Mouse (Mus musculus): Measurements from ENCODE around the gene Actr1a.

Gene Actr1a

GRCm38 (mm10) chr19:46348761-46349458, 46.6 kb downstream of the Actr1a start:
- peak; percentile 90 for DNase-seq

DNA sequence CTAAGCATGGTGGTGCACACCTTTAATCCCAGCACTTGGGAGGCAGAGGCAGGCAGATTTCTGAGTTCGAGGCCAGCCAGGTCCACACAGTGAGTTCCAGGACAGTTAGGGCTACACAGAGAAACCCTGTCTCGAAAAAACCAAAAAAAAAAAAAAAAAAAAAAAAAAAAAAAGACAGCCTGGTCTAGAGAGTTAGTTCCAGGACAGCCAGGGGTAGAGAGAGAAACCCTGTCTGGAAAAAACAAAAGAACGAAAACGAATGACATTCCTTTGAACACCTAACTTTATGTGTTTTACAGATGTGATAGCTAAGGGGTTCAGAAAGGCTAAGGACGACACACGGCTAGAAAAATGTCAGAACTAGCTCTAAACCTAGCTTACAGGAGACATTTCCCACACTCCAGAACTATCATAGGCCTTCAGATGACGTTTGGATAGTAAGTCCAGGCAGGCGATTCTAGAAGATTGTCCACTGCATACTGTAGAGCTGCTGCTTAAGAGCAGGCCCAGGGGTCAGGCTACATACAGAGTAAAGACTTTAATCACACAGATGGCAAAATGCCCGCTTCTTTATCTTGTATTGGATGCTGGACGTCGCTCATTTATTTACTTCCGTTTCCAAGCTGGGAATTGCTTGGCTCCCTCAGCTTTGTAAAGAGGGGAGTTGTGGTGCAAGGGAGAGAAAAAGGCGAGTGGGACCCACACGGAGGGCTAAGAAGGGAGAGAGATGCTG, 47.4 kb downstream of the Actr1a start:
- DNase-seq = no peak

DNA sequence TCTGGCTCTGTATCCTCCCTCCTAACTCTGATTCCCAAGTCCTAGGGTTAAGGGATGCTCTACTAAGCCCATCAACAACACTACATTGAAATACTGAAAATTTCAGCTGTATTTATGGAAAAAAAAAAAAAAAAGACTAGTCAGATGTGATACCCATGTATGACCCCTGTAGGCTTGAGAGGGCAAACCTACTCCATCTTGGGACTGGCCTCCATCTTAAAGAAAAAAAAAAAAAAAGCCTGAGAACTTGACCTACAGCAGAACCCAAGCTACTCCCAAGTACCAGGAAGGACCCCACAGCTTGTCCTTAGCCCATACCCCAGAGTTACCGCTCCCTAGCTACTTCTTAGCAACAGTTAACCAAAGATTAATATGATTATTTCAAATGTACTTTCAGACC, 48.4 kb downstream of the Actr1a start:
- no peak for DNase-seq

- DNase-seq = no peak
These were observed 50.7 kb downstream of the Actr1a start for GRCm38 (mm10) chr19:46344710-46345419.

GRCm38 (mm10) chr19:46339287-46339971, 56.1 kb downstream of the Actr1a start:
- peak; percentile 54 for DNase-seq

DNA sequence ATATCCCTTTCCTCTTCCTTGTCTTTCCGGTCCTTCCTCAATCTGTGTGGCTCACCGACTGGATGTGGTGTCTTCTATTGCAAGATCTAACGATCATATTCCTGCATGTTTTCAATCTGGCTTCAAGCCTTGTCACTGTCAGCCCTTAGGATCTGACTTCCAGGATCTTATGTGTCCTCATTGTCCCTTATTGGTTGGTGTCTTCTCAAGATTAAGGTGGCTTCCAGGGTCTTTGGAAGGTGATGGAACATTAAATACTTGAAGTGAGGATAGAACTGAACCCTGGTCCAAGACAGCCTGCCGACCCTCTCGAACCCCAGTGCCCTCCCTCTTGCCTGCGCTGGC, 56.6 kb downstream of the Actr1a start:
- no peak for DNase-seq

DNA sequence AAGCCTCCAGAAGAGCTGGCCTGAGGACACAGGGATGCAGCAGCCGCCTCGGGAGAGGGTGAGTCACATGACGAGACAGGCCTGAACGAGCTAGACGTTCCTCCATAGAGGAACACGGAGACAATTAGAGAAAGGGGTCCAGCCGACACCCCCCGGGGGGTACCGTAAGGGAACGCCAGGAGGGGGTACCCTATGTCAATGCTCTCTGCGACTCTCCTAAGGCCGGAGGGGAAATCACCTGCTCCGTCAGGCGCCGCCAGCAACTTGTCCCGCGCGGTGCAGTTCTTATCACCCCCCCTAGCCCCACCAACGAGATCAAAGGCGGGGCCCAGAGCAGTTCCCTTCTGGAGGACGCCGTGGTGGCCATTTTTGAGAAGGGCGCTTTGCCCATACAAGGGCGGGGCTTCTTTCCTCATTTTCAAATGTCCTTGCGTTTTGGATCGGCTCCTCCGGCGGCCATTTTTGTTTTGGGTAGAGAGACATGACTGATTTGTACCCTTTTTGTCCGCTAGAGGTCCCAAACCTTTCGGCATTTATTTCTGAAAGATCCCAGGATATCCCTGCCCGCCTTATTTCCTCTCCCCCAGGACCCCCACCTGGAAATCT, 57.1 kb downstream of the Actr1a start, which contains the start of gene Cuedc2:
Gene Cuedc2 (minus strand): TSS at position 372 of the 606 bp plus-strand sequence.
- peak; percentile 98 for DNase-seq

DNA sequence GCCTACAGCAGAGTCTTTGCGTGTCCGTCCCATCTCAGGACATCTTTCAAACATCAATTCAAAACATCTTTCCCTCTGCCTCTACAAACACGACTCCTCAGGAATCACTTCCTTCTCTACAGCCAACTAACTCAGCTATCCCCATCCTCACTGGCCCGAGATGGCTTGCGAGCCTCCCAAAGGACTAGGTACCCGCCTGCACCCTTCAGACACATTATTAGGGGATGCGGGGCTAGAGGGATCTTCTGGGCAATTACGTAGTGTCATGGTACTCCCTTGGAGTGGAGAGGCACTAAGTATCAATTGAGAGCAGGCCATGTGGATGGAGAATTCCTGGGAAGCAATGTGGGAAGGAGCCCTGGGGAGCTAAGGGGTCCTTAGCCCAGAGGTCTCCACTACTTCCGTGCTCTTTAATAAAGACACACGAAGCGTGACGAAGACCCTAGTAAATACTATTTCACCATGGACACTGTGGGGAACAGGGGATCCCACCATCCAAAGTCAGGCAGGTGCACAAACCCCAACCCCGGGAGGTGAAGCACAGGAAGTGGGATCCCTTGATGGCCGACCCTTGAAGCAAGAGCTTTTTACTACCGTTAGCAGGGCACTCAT, 57.7 kb downstream of the Actr1a start:
- DNase-seq = no peak

- peak; percentile 68 for DNase-seq
These were observed 61.6 kb downstream of the Actr1a start for GRCm38 (mm10) chr19:46333906-46334305.

DNA sequence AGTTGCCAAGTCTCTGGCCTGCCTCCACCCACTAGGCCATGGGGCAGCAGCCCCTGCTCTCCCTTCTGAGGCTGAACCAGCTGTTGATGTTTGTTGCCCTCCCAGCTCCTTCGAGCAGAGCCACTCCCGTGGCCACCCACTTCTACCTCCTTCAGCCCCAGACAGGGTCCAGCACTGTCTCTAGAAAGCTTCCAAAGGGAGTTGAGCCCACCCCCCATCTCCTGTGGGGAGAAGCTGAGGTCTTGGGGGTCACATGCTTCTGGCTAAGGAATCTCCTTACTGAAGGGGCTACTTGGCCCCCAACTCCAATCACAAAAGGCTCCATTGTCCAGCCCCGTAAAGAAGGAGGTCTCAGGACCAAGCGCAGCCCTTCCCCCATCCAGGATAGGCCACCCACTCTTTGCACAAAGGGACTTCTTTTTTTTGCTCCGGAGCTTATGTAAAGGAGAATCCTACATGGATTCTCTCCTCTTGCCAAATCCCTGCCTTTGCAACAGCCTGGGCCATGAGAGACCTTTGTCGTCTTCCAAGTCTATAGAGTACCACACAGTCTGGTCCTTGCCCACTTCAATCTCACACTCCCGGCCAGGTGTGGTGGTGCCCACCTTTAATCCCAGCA, 62.7 kb downstream of the Actr1a start:
- DNase-seq = no peak

DNA sequence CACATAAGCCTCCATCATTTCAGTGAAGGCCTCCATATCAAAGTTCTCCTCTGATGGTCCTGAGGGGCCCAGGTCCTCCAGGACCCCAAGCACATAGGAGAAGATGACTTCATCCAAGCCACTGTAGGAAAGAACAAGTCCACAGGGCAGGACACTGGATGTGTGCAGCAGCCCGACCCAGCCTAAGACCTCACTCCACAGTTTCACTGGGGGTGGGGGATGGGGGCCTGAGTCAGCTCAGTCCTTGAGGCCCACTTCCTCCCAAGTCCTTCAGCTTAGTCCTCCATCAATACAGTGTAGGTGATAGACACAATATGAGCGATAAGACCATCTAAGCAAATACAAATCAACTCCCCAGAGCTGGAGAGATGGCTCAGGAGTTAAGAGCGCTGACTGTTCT, 63.6 kb downstream of the Actr1a start:
- no peak for DNase-seq

GRCm38 (mm10) chr19:46331326-46331725, 64.2 kb downstream of the Actr1a start:
- DNase-seq = no peak

- no peak for DNase-seq
These were observed 64.9 kb downstream of the Actr1a start for GRCm38 (mm10) chr19:46330696-46331095.

DNA sequence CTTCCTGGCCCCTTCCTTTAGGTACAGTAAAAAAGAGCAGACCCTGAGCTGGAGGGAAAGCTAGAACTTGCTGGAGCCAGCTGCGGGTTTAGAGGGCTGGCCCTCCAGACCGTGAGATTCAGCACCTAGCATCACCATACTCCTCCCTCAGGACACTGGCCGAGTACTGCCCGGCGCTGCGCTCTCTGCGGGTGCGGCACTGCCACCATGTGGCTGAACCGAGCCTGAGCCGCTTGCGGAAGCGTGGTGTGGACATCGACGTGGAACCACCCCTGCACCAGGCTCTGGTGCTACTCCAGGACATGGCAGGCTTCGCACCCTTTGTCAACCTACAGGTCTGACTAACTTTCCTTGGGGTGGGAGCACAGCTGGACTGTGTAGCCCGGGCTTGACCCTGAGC, 65.6 kb downstream of the Actr1a start:
- peak; percentile 84 for DNase-seq

DNA sequence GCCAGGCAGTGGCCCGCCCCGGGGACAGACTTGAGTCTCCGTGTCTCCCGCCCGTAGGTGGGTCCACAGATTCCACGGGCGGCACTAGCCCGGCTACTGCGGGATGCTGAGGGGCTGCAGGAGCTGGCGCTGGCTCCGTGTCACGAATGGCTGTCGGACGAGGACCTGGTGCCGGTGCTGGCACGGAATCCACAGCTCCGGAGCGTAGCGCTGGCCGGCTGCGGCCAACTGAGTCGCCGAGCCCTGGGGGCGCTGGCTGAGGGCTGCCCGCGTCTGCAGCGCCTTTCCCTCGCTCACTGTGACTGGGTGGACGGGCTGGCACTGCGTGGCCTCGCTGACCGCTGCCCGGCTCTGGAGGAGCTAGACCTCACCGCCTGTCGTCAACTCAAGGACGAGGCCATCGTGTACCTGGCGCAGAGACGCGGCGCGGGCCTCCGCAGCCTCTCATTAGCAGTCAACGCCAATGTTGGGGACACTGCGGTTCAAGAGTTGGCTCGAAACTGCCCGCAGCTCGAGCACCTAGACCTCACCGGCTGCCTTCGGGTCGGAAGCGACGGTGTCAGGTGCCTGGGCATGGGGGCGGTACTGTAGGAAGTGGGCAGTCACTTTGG, 66.4 kb downstream of the Actr1a start:
- no peak for DNase-seq

DNA sequence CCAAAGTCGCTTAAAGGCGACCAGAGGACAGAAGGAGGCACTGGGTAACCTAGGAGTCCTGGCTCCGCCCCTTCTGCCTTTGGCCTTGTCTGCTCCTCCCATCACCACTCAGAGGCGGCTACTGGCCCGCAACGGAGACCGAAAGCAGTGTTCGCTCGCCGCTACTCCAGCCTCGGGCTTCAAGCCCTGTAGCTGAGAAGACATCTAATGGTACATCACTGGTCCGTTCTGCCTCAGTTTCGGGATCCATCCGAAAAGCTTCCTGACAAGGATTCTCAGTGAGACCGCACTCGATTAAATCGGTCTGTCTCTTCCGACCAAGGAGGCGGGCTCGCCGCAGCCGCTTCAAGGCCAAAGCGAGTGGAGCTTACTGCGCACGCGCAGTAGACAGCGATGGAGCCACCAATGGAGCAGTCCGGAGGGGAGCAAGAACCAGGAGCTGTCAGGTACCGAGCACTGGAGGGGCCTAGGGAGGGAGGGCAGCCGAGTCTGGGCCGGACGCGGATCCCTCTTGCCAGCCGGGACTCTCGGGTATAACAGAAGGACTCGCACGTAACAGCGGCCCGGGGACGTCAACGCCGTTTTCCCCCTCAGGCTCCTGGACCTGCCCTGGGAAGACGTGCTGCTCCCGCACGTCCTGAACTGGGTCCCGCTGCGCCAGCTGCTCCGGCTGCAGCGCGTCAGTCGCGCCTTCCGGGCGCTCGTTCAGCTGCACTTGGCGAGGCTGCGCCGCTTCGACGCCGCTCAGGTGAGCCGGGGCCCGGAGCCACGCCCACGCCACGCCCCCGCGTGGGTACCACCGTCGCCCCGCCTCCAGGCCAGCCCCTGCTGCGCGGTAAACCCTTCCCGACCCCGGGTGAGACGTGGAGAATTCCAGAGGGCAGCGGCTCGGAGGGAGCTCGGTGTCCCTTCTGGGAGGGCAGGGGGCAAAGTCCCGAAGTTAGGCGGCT, 67.2 kb downstream of the Actr1a start, which contains the start of gene Fbxl15:
Gene Fbxl15 (plus strand): TSS at position 104 of the 950 bp plus-strand sequence.
- peak; percentile 96 for DNase-seq

- no peak for DNase-seq
These were observed 68.0 kb downstream of the Actr1a start for GRCm38 (mm10) chr19:46327531-46328064.

Measured in cerebellum, adult 11 months (tissue).